ENCODE assay signal across 8 mouse cellular contexts in genomic region chr1:130877889-130878614, GRCm38 (mm10). TPM values are rescaled to one million over a fixed set of nuclear protein-coding genes. Genes with fewer than 3 reads are reported as not detected.
DNase-seq lines count a peak whose midpoint lies in the region; ATAC-seq lines count a peak whose summit lies in the region.

No protein-coding gene starts in this region.

- no peak overlapping the region for H3K27ac ChIP-seq in forebrain, embryonic 15.5 days (replicated peaks)
- no peak overlapping the region for H3K27ac ChIP-seq in kidney, embryonic 16.5 days (ENCODE audit: low read length)

- peak overlapping the region; percentile 78 for H3K4me2 ChIP-seq in forebrain, embryonic 15.5 days (replicated peaks)
- peak overlapping the region; percentile 70 for H3K4me2 ChIP-seq in kidney, embryonic 16.5 days (replicated peaks; ENCODE audit: low read depth, low read length)

- 3% methylated on average over 43 of the region's 43 CpGs for WGBS in forebrain, embryonic 15.5 days
- 3% methylated on average over 37 of the region's 43 CpGs for WGBS in kidney, embryonic 16.5 days

- DNase-seq in kidney, adult 18-20 months, result peak; percentile 38
- DNase-seq in kidney, adult 8-10 months, result no peak
- peak; percentile 26 for DNase-seq in adrenal gland, postnatal 14 days
- DNase-seq in lung, postnatal 14 days, result peak; percentile 16
- DNase-seq in spleen, adult 18-20 months, result peak; percentile 24 to 42
- DNase-seq in MN1 (ENCODE audit: low spot score), result no peak

- H3K4me3 ChIP-seq in forebrain, embryonic 15.5 days, result peak overlapping the region; percentile 45
- H3K4me3 ChIP-seq in kidney, embryonic 16.5 days (ENCODE audit: low read length), result peak overlapping the region; percentile 47

- H3K4me1 ChIP-seq in forebrain, embryonic 15.5 days, result peaks cover 6% of the 10 kb centered on the region; the same call in 1 of the 2 replicates
- 0 out of 2 replicates have a peak, but pooled peaks cover 2% of the 10 kb centered on the region for H3K4me1 ChIP-seq in kidney, embryonic 16.5 days (ENCODE audit: insufficient read depth, low read length)

- ATAC-seq in forebrain, embryonic 15.5 days (replicated peaks), result peak; percentile 75
- ATAC-seq in kidney, embryonic 16.5 days (ENCODE audit: low FRiP score, low TSS enrichment), result peak; percentile 62

- peaks cover 8% of the 10 kb centered on the region for H3K27me3 ChIP-seq in forebrain, embryonic 15.5 days
- H3K27me3 ChIP-seq in kidney, embryonic 16.5 days (ENCODE audit: insufficient read depth, low read length), result peaks cover 29% of the 10 kb centered on the region

- H3K9ac ChIP-seq in forebrain, embryonic 15.5 days (replicated peaks), result peak overlapping the region; percentile 46
- H3K9ac ChIP-seq in kidney, embryonic 16.5 days (replicated peaks; ENCODE audit: low read length), result peak overlapping the region; percentile 40; the same call in 1 of the 2 replicates

- H3K9me3 ChIP-seq in forebrain, embryonic 15.5 days, result no peaks in the 10 kb centered on the region
- no peaks in the 10 kb centered on the region for H3K9me3 ChIP-seq in kidney, embryonic 16.5 days (ENCODE audit: low read length)

- H3K36me3 ChIP-seq in forebrain, embryonic 15.5 days, result no peaks in the 10 kb centered on the region
- H3K36me3 ChIP-seq in kidney, embryonic 16.5 days (ENCODE audit: insufficient read depth, low read length), result no peaks in the 10 kb centered on the region

RNA-seq across cellular contexts. Expression of gene Il24, which starts 9.2 kb away (rescaled TPM):
- not detected in 2 replicates for total RNA-seq in adrenal gland, postnatal 14 days (2021)
- polyA plus RNA-seq in forebrain, embryonic 15.5 days (2015; fragmentation: Nextera tagmentation; extraction: Ambion mirVana), result not detected in 2 replicates
- polyA plus RNA-seq in kidney, embryonic 16.5 days (2015; fragmentation: Nextera tagmentation; extraction: Ambion mirVana), result not detected in 2 replicates

RNA-seq across cellular contexts. Expression of gene Fcmr, which starts 12.6 kb away (rescaled TPM):
- 2.6 and 17.6 TPM in 2 replicates for total RNA-seq in adrenal gland, postnatal 14 days (2021)
- polyA plus RNA-seq in forebrain, embryonic 15.5 days (2015; fragmentation: Nextera tagmentation; extraction: Ambion mirVana), result not detected in 2 replicates
- polyA plus RNA-seq in kidney, embryonic 16.5 days (2015; fragmentation: Nextera tagmentation; extraction: Ambion mirVana), result 0.36 TPM in 1 of 2 replicates, not detected in the other

RNA-seq across cellular contexts. Expression of gene Il20, which starts 33.2 kb away (rescaled TPM):
- total RNA-seq in adrenal gland, postnatal 14 days (2021), result not detected in 2 replicates
- not detected in 2 replicates for polyA plus RNA-seq in forebrain, embryonic 15.5 days (2015; fragmentation: Nextera tagmentation; extraction: Ambion mirVana)
- not detected in 2 replicates for polyA plus RNA-seq in kidney, embryonic 16.5 days (2015; fragmentation: Nextera tagmentation; extraction: Ambion mirVana)

RNA-seq across cellular contexts. Expression of gene Pigr, which starts 51.6 kb away (rescaled TPM):
- total RNA-seq in adrenal gland, postnatal 14 days (2021), result 0.19 and 5.1 TPM in 2 replicates
- polyA plus RNA-seq in forebrain, embryonic 15.5 days (2015; fragmentation: Nextera tagmentation; extraction: Ambion mirVana), result not detected in 2 replicates
- polyA plus RNA-seq in kidney, embryonic 16.5 days (2015; fragmentation: Nextera tagmentation; extraction: Ambion mirVana), result not detected in 2 replicates

Comparison
In these comparisons a context has a peak if more than half of its experiments do, and no peak if none do; other contexts are left out.
1. DNase-seq: peak in kidney, adult 18-20 months (single experiment), adrenal gland, postnatal 14 days (single experiment), lung, postnatal 14 days (single experiment) and spleen, adult 18-20 months (2 of 2); none in kidney, adult 8-10 months (0 of 2) and MN1 (single experiment).